Mouse (Mus musculus): ENCODE data around the gene Fam117b. TPM values are rescaled to one million over a fixed set of nuclear protein-coding genes. Genes with fewer than 3 reads are reported as not detected.

Fam117b gene
- total RNA-seq, 2 experiments from 2014 or later = 52.0 to 56.5 TPM

DNA sequence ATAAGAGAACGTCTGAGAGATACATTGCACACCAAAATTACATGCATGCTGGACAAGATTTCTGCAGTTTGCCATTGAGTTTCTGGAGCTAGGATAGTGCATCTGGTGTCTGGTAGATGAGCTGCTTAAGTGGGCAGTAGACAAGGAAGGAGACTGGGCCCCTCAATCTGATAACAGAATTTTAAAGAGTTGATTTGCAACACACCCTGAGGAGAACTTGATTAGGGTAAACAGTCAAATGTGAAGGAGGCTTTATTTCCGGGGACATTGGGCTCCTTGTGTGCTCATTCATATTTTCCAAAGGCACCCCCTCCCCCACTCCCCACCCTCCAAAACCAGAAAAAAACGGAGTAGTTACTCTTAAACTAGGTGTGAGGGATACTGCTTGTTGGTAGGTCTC lies 2.0 kb downstream of the Fam117b start:
- intact Hi-C loops (cut with DNase I) = no loop called here

GRCm38 (mm10) chr1:59915843-59916610 lies 3.2 kb downstream of the Fam117b start:
- Histone ChIP-seq H3K4me3 (no peak overlapping the region), H3K27ac (no peak overlapping the region)
- intact Hi-C loops (cut with DNase I) = no loop called here
- TF ChIP-seq CTCF (IDR thresholded peaks at IDR 0.05) = no peak
- DNase-seq (ENCODE audit: extremely low spot score in 1 of 2, low spot score in 2 of 2) = no peak

More for the DNA sequence above, 2.0 kb downstream of the Fam117b start:
- H3K4me3 ChIP-seq = peak overlapping the region; percentile 89
- no peak for DNase-seq (ENCODE audit: extremely low spot score in 1 of 2, low spot score in 2 of 2)
- no peak for TF ChIP-seq CTCF (IDR thresholded peaks at IDR 0.05)
- H3K27ac ChIP-seq = no peak overlapping the region

- no peak for DNase-seq (ENCODE audit: extremely low spot score in 1 of 2, low spot score in 2 of 2)
- no peak overlapping the region for H3K4me3 ChIP-seq
- no peak for TF ChIP-seq CTCF (IDR thresholded peaks at IDR 0.05)
- intact Hi-C loops (cut with DNase I) = no loop called here
- no peak overlapping the region for H3K27ac ChIP-seq
Measured at GRCm38 (mm10) chr1:59917401-59917800, 4.6 kb downstream of the Fam117b start.

- Histone ChIP-seq H3K27ac (no peak overlapping the region), H3K4me3 (no peak overlapping the region)
- intact Hi-C loops (cut with DNase I) = no loop called here
- no peak for DNase-seq (ENCODE audit: extremely low spot score in 1 of 2, low spot score in 2 of 2)
- no peak for TF ChIP-seq CTCF (IDR thresholded peaks at IDR 0.05)
Measured at GRCm38 (mm10) chr1:59918075-59918474, 5.3 kb downstream of the Fam117b start.

GRCm38 (mm10) chr1:59923201-59923600 lies 10.4 kb downstream of the Fam117b start:
- no peak overlapping the region for H3K4me3 ChIP-seq
- no peak for DNase-seq (ENCODE audit: extremely low spot score in 1 of 2, low spot score in 2 of 2)
- no peak overlapping the region for H3K27ac ChIP-seq
- no peak for TF ChIP-seq CTCF (IDR thresholded peaks at IDR 0.05)
- intact Hi-C loops (cut with DNase I) = no loop called here

GRCm38 (mm10) chr1:59923673-59924072 lies 10.9 kb downstream of the Fam117b start:
- TF ChIP-seq CTCF (IDR thresholded peaks at IDR 0.05) = no peak
- no peak overlapping the region for H3K4me3 ChIP-seq
- intact Hi-C loops (cut with DNase I) = no loop called here
- H3K27ac ChIP-seq = no peak overlapping the region
- DNase-seq (ENCODE audit: extremely low spot score in 1 of 2, low spot score in 2 of 2) = no peak

DNA sequence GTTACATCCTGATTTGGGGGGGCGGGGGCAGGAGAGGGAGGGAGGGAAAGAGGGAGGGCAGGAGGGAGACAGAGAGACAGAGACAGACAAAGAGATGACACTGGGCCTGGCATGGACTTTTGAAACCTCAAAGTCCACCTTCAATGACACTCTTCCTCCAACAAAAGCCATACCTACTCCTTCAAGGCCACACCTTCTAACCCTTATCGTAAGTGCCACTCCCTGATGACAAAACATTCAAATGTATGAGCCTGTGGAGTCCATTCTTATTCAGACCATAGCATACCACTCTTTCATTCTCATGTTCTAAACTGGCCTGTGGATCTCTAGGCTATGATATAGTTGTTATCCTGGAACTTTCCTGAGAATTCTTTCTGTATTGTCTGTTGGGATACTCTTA lies 11.6 kb downstream of the Fam117b start:
- intact Hi-C loops (cut with DNase I) = no loop called here
- Histone ChIP-seq H3K27ac (no peak overlapping the region), H3K4me3 (no peak overlapping the region)
- DNase-seq (ENCODE audit: extremely low spot score in 1 of 2, low spot score in 2 of 2) = no peak
- TF ChIP-seq CTCF (IDR thresholded peaks at IDR 0.05) = no peak

GRCm38 (mm10) chr1:59926021-59926672 lies 13.3 kb downstream of the Fam117b start:
- DNase-seq (ENCODE audit: extremely low spot score in 1 of 2, low spot score in 2 of 2) = no peak
- no peak overlapping the region for H3K27ac ChIP-seq
- intact Hi-C loops (cut with DNase I) = no loop called here
- TF ChIP-seq CTCF (IDR thresholded peaks at IDR 0.05) = no peak
- H3K4me3 ChIP-seq = no peak overlapping the region

DNA sequence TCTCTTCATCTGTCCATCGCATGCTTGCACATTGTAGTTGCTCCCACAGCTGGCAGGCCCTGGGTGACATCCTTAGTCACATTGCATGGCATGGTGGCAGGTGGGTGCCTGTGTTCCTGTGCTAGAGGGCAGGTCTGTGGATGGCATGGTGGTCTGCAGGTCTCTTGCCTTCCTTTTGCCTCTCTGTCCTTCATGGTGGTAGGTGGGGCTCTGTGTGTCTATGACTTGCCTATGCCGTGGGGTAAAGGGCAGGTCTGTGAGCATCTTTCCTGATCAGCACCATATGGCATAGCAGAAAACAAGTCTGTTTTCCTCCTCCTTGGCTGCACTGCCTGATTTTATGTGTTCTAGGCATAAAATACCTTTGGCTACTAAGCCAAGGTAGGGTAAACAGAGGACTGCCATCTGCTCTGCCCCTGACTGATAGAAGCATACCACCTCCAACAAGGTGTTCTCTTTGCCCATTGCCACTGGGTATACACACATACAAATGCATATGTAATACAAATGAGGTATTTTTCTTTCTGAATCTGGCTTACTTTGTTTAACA lies 14.4 kb downstream of the Fam117b start:
- intact Hi-C loops (cut with DNase I) = no loop called here

GRCm38 (mm10) chr1:59930926-59931325 lies 18.1 kb downstream of the Fam117b start:
- no peak for DNase-seq (ENCODE audit: extremely low spot score in 1 of 2, low spot score in 2 of 2)
- no peak for TF ChIP-seq CTCF (IDR thresholded peaks at IDR 0.05)
- intact Hi-C loops (cut with DNase I) = no loop called here
- no peak overlapping the region for H3K27ac ChIP-seq
- no peak overlapping the region for H3K4me3 ChIP-seq

More for the DNA sequence above, 14.4 kb downstream of the Fam117b start:
- no peak for TF ChIP-seq CTCF (IDR thresholded peaks at IDR 0.05)
- DNase-seq (ENCODE audit: extremely low spot score in 1 of 2, low spot score in 2 of 2) = no peak
- H3K27ac ChIP-seq = no peak overlapping the region
- no peak overlapping the region for H3K4me3 ChIP-seq

DNA sequence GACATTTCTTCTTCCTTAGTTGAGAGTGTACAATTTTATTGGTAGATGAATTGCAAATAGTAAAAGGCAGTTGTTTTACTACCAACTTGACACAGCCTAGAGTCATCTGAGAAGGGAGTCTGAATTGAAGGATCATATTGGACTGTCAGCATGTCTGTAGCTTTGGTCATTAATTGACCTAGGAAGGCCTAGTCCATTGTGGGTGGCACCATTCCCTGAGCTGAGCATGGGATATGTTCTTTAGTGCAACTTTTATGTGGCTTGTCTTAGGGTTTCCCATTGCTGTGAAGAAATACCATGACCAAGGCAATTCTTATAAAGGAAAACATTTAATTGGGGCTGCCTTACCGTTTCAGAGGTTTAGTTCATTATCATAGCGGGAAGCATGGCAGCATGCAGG lies 20.2 kb downstream of the Fam117b start:
- TF ChIP-seq CTCF (IDR thresholded peaks at IDR 0.05) = no peak
- intact Hi-C loops (cut with DNase I) = no loop called here
- H3K4me3 ChIP-seq = no peak overlapping the region
- no peak for DNase-seq (ENCODE audit: extremely low spot score in 1 of 2, low spot score in 2 of 2)
- no peak overlapping the region for H3K27ac ChIP-seq

DNA sequence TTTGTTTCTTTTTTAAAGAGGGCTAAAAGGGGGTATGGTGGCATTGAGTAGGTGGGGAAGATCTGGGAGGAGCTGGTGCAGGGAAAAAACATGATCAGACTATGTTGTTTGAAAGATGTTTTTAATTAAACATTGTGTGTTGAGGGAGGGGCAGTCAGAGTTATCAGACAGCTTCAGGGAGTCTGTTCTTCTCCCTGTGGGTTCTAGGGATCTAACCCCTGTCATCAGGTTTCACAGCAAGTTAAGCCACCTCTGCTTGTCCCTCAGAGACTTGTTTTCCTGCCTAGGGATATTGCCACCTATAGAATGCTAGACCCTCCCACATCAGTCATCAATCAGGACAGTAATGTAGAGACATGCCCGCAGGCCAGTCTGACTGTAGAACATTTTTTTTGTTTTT lies 28.3 kb downstream of the Fam117b start:
- intact Hi-C loops (cut with DNase I) = no loop called here
- no peak for DNase-seq (ENCODE audit: extremely low spot score in 1 of 2, low spot score in 2 of 2)
- TF ChIP-seq CTCF (IDR thresholded peaks at IDR 0.05) = no peak
- H3K4me3 ChIP-seq = no peak overlapping the region
- H3K27ac ChIP-seq = no peak overlapping the region
